Mouse (Mus musculus) embryonic stem cell, embryonic (primary cell): ENCODE data around the gene Hint1.

Experiments used
- CTCF ChIA-PET, 4 experiments: fragments of 300-600 bp in 2 of 4; fragments of 350-600 bp in 2 of 4; sonication (Branson Sonifier 250); formaldehyde crosslinking; loops; one replicate each; lab custom pipeline; 2022; ENCODE audit warnings: inconsistent platforms in 2 of 4; lab: Charles Lee
- POLR2A ChIA-PET, 4 experiments: fragments of 300-600 bp in 2 of 4; fragments of 350-600 bp in 2 of 4; sonication (Branson Sonifier 250); formaldehyde crosslinking; loops; one replicate each; lab custom pipeline; 2022; ENCODE audit warnings: antibody characterized with exemption in 4 of 4, inconsistent platforms in 1 of 4; lab: Charles Lee

The Hint1 gene

GRCm38 (mm10) chr11:54903339-54903738 is 37.2 kb downstream of the Hint1 start:
- ChIA-PET CTCF (interaction anchor here (0.6 to 1.7 kb wide), 5 partner anchors 17 to 193 kb away, joined by 3 to 12 read pairs (median 6); no protein-coding TSS in a partner anchor), POLR2A (interaction anchor here in 3 of 4 experiments (0.6 to 3.3 kb wide), 15 partner anchors 9 to 155 kb away, joined by 3 to 10 read pairs (median 4); partner anchors contain the start of gene Lyrm7 (in 1 of the 3))

DNA sequence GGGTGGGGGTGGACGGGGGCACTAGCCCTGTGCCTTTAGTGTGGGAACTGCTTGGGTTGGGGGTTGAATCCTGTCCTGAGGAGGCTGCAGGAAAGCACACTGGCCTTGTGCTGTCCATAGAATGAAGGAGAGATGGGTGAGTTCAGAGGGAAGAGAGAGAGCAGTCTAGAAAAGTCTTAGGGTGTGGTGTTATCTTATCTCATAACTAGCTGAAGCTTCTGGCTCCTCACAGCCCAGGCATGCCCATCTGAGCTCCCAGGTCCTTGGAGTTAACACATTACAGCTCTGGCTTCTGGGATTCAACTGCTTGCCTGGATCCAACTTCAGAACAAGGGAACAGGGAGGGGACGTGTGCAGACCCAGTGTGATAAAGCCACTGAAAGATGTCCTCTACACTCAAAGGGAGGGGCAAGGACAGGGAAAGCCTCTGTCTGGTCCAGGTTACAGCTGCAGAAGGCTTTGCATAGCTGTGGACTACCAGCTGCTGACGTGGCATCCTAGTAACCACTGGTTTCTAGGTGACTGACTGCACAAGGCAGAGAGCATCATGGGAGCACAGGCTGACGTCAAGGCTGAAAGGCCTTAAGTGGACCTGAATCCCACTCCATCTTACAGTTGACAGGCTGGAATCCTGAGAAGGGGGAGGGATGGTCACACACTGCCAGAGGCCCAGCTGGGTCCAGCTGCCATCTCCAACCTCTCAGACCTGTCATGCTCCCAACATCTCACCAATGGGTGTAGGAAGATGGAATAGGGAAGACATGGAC is 37.9 kb downstream of the Hint1 start:
- CTCF ChIA-PET: interaction anchor here in 3 of 4 experiments (0.6 to 1.4 kb wide), 6 partner anchors 15 to 194 kb away, joined by 3 to 12 read pairs (median 5); no protein-coding TSS in a partner anchor
- POLR2A ChIA-PET: interaction anchor here in 3 of 4 experiments (0.5 to 3.3 kb wide), 16 partner anchors 10 to 156 kb away, joined by 3 to 10 read pairs (median 4); partner anchors contain the start of gene Lyrm7 (in 1 of the 3)

- ChIA-PET CTCF (interaction anchor here in 2 of 4 experiments (0.5 to 1.4 kb wide), 3 partner anchors 14 to 132 kb away, joined by 3 to 4 read pairs (median 3); no protein-coding TSS in a partner anchor), POLR2A (interaction anchor here in 3 of 4 experiments (0.6 to 3.3 kb wide), 11 partner anchors 13 to 86 kb away, joined by 3 to 10 read pairs (median 4); partner anchors contain the start of gene Lyrm7 (in 1 of the 3))
These were observed 38.9 kb downstream of the Hint1 start for GRCm38 (mm10) chr11:54905086-54905485.

DNA sequence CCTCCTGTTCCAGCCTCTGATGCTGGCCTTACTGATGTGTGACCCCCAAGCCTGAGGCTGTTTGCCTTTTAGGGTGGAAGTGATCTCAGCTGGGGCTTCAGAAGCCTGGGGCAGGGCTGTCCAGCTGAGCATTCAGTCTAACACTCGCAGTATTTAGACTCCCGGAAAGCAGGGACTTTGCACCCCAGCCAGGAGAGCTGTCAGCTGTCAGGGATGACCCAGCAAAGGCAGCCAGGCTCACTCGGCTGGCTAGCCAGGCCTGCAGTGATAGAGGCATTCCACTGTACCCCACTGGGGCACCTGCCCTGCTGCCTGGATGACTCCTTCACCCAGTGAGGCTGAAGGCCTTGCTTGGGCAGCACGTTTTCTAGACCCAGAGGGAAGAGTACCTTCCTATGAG is 39.7 kb downstream of the Hint1 start:
- ChIA-PET POLR2A (interaction anchor here in 3 of 4 experiments (1.0 to 2.3 kb wide), 7 partner anchors 9 to 85 kb away, joined by 3 to 14 read pairs (median 5); partner anchors contain the start of gene Lyrm7 (in 1 of the 3)), CTCF (interaction anchor here in 1 of 4 experiments (1.1 kb wide), 1 partner anchor 26 kb away, joined by 3 read pairs; no protein-coding TSS in a partner anchor)

DNA sequence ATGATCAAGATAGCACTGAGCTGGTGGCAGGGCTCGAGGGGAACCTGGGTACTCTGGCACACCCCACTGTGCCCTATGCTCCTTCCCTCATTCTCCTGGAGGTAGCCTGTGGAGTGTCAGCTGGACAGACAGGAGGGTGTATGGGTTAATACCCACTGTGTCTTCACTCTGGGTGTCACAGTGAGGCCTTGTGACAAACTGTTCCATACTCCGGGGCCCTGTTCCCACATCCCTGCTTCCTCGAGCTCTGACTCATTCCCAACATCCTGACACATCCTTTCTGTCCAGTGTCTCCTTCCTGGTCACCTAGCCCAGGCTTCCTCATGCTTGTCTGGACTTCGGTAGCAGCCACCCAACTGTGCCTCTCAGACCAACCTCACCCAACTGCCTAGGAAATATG is 40.3 kb downstream of the Hint1 start:
- ChIA-PET POLR2A (interaction anchor here in 3 of 4 experiments (0.5 to 2.3 kb wide), 13 partner anchors 9 to 417 kb away, joined by 3 to 14 read pairs (median 4); partner anchors contain the start of gene Lyrm7 (in 1 of the 3)), CTCF (interaction anchor here in 2 of 4 experiments (0.5 to 0.8 kb wide), 3 partner anchors 22 to 261 kb away, joined by 3 to 11 read pairs (median 3); no protein-coding TSS in a partner anchor)

DNA sequence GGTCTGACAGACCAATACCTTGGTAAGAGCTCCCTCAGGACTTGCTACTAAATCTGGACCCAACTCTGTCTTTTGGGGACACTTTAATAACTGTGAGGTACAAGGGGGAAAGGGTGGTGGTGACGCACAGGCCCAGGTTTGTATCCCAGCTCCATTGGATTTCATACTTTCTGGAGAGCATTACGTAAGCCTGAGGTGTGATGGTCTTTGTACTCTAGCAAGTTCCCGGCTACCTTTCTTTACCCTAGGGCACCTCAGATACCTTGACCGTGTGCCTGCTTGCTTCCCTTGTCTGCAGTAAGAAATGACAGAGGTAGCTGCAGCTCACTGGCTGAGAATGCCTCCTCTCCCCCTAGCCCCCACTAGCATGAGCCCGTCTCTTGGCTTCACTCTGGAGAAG is 41.1 kb downstream of the Hint1 start:
- CTCF ChIA-PET: interaction anchor here in 3 of 4 experiments (0.5 to 0.8 kb wide), 5 partner anchors 21 to 262 kb away, joined by 3 to 11 read pairs (median 3); no protein-coding TSS in a partner anchor
- POLR2A ChIA-PET: interaction anchor here in 3 of 4 experiments (0.5 to 2.3 kb wide), 11 partner anchors 8 to 66 kb away, joined by 3 to 14 read pairs (median 5); partner anchors contain the start of gene Lyrm7 (in 1 of the 3)

- POLR2A ChIA-PET: interaction anchor here in 1 of 4 experiments (1.5 kb wide), 1 partner anchor 188 kb away, joined by 3 read pairs; the partner anchor contains the start of gene Gm2a
These were observed 43.1 kb downstream of the Hint1 start for GRCm38 (mm10) chr11:54909273-54909672.

DNA sequence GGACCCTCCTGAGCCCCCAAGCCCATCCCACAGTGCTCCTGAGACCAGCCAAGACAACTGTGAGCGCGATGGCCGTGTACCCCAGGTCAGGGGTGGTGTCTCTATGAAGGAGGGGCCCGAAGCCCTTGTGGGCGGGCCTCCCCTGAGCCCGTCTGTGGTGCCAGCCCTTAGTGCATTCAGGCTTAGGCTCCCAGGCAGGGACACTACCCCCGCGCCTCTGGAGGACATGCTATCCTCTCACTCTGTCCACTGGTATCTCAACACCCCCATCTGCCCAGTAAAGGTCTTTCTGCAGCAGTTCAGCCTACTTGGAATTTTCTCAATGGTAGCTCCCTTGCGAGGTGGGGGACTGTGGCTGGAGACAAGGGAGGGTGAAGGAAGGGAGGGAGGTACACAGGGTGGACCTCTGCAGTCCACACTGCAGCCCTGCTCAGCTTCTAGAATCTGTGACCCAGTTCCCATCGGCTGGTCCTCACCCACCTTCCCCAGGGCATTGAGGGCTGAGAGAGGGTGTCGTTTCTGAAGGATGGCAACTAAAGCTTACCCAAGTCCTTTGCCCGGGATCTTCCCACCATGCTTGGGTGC is 44.0 kb downstream of the Hint1 start:
- POLR2A ChIA-PET: interaction anchor here in 3 of 4 experiments (0.5 to 2.0 kb wide), 8 partner anchors 8 to 643 kb away, joined by 3 to 8 read pairs (median 4); partner anchors contain the start of genes Gpx3 (in 1 of the 3) and Lyrm7 (in 1 of the 3)
- CTCF ChIA-PET: interaction anchor here in 1 of 4 experiments (0.8 kb wide), 1 partner anchor 51 kb away, joined by 4 read pairs; no protein-coding TSS in a partner anchor

More at GRCm38 (mm10) chr11:54909273-54909672, 43.1 kb downstream of the Hint1 start:
- CTCF ChIA-PET: no interaction called here

- POLR2A ChIA-PET: interaction anchor here in 2 of 4 experiments (0.9 to 2.0 kb wide), 7 partner anchors 9 to 558 kb away, joined by 3 to 8 read pairs (median 4); partner anchors contain the start of genes Gpx3 (in 2 of the 2) and G3bp1 (in 1 of the 2)
These were observed 45.0 kb downstream of the Hint1 start for GRCm38 (mm10) chr11:54911201-54911600.

GRCm38 (mm10) chr11:54911671-54912502 is 45.7 kb downstream of the Hint1 start:
- POLR2A ChIA-PET: interaction anchor here in 2 of 4 experiments (0.9 to 2.0 kb wide), 8 partner anchors 10 to 557 kb away, joined by 3 to 8 read pairs (median 4); partner anchors contain the start of genes Gpx3 (in 2 of the 2) and G3bp1 (in 1 of the 2)
- CTCF ChIA-PET: interaction anchor here in 2 of 4 experiments (1.0 to 1.5 kb wide), 4 partner anchors 16 to 21 kb away, joined by 3 to 4 read pairs (median 4); no protein-coding TSS in a partner anchor

More at GRCm38 (mm10) chr11:54911201-54911600, 45.0 kb downstream of the Hint1 start:
- CTCF ChIA-PET: interaction anchor here in 3 of 4 experiments (0.5 to 1.2 kb wide), 4 partner anchors 17 to 77 kb away, joined by 3 to 5 read pairs (median 4); no protein-coding TSS in a partner anchor

DNA sequence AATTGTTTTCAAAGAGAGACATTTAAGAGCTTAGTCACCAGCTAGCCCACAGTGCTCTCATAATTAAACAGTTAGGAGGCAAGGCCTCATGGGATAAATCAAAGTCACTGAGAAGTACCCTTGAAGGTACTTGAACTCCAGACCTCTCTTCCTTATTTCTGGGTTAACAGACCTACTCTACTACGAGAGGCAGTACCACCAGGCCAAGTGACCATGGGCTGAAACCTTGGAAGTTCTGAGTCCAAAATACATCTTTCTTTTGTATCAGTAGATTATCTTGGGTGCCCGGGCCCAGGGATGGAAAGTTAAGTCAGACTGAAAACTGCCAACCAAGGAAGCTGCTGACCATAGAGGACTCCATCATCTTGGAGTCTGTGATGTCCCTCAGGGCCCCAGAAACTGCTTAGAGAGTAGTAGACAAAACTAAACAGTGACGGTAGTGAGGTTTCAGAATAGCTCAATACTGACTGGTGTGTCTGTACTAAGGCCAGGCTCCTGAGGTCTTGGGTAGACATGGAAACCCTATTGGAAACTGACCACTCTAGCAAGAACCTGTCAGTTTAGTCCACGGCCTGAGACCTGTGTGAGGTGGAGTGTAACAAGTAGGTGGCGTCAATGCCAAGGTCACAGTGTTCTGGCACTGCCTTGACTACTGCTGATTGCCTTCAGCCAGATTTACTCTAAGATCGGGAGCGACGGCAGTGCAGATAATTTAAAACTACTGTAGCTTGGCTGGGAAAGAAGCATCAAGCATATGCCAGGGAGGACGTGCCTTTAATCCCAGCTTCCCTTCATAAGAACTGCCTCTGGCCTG is 46.5 kb downstream of the Hint1 start:
- CTCF ChIA-PET: interaction anchor here in 2 of 4 experiments (1.0 to 1.5 kb wide), 2 partner anchors 15 to 22 kb away, joined by 3 to 4 read pairs; no protein-coding TSS in a partner anchor
- POLR2A ChIA-PET: interaction anchor here in 3 of 4 experiments (0.6 to 1.3 kb wide), 3 partner anchors 11 to 512 kb away, joined by 3 read pairs; no protein-coding TSS in a partner anchor

DNA sequence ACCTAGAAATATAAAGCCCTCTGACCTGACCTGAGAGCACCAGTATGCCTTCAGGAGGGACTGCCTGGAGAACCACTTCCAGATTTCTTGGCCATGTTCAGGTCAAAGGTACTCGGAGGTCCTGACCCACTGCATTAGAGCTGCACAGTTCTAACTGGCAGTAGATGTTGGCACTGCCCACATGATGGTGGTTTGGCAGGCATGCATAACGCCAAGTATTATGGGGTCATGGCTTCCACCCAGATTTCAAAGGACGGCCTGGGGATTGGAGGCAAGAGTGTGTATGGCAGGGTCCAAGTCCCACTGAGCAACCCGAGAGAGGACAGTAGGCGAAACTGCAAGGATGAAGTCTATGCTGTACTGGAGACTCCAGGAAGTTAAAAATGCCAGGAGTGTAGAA is 47.7 kb downstream of the Hint1 start:
- POLR2A ChIA-PET: no interaction called here
- CTCF ChIA-PET: interaction anchor here in 1 of 4 experiments (1.5 kb wide), 1 partner anchor 14 kb away, joined by 4 read pairs; no protein-coding TSS in a partner anchor

- POLR2A ChIA-PET: interaction anchor here in 3 of 4 experiments (0.5 to 2.5 kb wide), 8 partner anchors 10 to 180 kb away, joined by 3 to 7 read pairs (median 4); partner anchors contain the start of genes Gm2a (in 1 of the 3), Gpx3 (in 1 of the 3) and Tnip1 (in 1 of the 3)
- CTCF ChIA-PET: interaction anchor here (1.1 to 4.1 kb wide), 12 partner anchors 10 to 67 kb away, joined by 3 to 28 read pairs (median 5); no protein-coding TSS in a partner anchor
These were observed 51.3 kb downstream of the Hint1 start for GRCm38 (mm10) chr11:54917461-54917860.

DNA sequence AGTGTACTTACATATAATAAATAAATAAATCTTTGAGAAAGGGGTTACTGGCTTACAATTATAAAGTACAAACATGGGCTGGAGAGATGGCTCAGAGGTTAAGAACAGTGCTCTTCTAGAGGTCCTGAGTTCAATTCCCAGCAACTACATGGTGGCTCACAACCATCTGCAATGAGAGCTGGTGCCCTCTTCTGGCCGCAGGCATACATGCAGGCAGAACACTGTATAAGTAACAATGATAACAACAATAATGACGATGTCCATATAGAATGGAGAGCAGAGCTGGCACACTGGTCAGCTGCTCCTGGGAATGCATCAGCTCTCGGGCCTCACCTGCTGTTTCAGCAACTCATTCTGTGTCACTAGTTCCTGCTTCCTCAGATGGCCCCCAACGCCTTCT is 52.1 kb downstream of the Hint1 start:
- POLR2A ChIA-PET: interaction anchor here in 3 of 4 experiments (0.5 to 2.5 kb wide), 10 partner anchors 10 to 1578 kb away, joined by 3 to 7 read pairs (median 3); partner anchors contain the start of genes Gpx3 (in 1 of the 3) and Tnip1 (in 1 of the 3)
- CTCF ChIA-PET: interaction anchor here (0.6 to 4.1 kb wide), 25 partner anchors 10 to 1696 kb away, joined by 3 to 28 read pairs (median 4); no protein-coding TSS in a partner anchor
